Mouse (Mus musculus) cerebellum, adult 2 months (tissue): ENCODE data around the gene Gnai3.

Experiments used
- CTCF ChIP-seq: fragments of 200-500 bp; IDR thresholded peaks from 2 replicates; pipeline ENCODE4 v1.5.1; 2011; ENCODE audit warnings: low read depth, mild to moderate bottlenecking, control low read depth, low read length, moderate library complexity, borderline replicate concordance; ENCODE audit not compliant: insufficient read depth
- POLR2A ChIP-seq: fragments of 200-500 bp; IDR thresholded peaks from 2 replicates; pipeline ENCODE4 v1.6.1; 2011; ENCODE audit warnings: low read length, control low read depth, borderline replicate concordance; ENCODE audit not compliant: insufficient read depth

- TF ChIP-seq CTCF (no peak), POLR2A (no peak)
These were observed 80.4 kb downstream of the Gnai3 start for GRCm38 (mm10) chr3:108065551-108065950.
